Mouse (Mus musculus): ENCODE data around the gene Vps11.

DNA sequence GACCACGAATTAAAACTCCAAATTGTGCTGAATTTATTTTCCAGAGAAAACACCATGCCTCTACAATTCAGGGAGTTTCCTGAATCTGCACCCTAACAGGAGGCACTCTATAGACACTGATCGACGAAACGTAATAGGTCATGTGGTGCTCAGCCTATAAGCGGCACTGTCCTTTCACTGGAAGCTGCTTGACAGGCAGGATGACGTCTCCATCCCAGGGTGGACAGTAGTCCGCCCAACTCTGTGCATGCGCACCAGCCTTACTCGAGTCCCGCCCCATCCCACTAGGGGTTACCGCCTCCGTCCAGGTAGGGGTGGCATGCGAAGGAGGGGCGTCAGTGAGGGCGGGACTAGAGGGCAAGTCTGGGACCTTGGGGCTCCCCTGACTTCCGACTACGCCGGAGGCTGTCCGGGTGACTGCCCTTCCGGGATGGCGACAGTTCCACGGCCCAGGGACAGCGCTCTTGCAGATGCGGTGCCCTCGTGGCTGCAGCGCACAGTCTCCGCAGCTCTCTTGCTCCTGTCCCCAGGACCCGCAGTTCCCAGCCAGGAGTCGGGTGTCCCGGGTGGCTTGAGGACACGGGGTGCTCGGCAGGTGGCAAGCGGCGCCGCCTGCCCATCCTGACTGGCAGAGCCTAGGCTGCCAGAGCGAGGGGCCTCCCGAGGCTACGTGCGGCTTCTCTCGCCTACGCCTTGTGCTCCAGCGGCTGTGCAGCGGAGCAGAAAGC is 35.4 kb upstream of the Vps11 start, which contains the start of gene Slc37a4:
- TF ChIP-seq EP300 (IDR thresholded peaks at IDR 0.05; ENCODE audit: low read depth) (0 out of 2 replicates have a peak, but pooled peaks have one; percentile 24), CTCF (IDR thresholded peaks at IDR 0.05; ENCODE audit: low read depth) (no peak)

Measured in heart, postnatal 0 days (tissue).